Mouse (Mus musculus) lung, postnatal 4 days (tissue): Measurements from ENCODE around the gene Dpp6.

ENCODE experiments used
- DNase-seq, 2 experiments: peaks; one replicate each; pipeline ENCODE4 v3.0.0; 2021

Gene Dpp6

DNA sequence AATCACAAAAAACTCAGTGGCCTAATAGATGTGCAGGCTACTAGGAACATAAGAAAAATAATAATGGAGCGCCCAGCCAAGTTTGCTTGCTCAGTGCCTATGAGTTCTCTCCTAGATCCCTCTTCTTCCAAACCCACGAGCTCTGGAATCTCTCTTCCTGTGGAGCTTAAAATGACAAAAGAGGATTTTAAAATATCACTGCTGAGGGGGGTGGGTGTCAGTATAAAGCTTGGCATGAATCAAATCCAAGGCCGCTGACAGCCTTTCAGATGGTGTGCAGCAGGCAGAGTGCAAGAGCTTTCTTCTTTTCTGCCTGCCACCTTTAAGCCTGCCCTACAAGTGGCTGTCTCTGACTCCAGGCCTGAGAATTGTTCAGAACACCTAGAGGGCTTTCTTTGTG lies 387.7 kb downstream of the Dpp6 start:
- DNase-seq: no peak

DNA sequence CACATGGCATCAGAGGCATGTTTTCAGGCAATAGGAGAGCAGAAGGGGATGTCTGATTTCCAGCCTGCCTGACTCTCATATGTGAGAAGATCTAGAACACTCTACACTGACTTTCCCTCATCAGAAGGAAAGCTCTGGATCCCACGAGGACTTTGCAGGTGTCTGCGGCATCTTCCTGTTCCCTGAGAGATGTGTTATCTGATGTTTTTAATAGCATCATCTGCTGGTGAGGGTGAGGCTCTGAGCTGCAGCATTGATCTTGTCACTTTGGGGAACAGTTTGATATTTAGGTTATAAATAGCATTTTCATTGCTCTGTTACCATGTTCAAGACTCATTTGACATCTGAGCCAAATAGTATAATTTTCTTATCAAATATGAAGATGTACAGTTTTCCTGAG lies 388.8 kb downstream of the Dpp6 start:
- no peak for DNase-seq

DNA sequence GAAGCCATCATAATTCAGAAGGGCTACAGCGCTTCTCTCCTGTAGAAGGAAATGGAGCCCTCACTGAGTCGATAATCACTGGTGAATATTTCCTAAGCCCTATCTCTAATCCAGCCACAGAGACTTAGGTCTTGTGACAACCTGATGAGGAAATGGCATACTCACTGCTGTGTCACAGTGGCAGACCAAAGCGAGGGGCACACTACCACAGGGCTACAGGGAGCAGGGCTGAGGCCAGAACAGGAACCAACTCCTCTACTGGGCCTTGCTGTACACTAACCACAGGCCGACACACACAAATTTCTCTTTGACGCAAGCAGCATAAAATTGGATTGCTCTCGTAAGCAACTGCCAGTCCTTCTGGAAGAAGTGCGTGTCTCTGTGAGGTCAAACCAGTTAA lies 389.2 kb downstream of the Dpp6 start:
- peak in 1 of 2 experiments; percentile 12 for DNase-seq

DNA sequence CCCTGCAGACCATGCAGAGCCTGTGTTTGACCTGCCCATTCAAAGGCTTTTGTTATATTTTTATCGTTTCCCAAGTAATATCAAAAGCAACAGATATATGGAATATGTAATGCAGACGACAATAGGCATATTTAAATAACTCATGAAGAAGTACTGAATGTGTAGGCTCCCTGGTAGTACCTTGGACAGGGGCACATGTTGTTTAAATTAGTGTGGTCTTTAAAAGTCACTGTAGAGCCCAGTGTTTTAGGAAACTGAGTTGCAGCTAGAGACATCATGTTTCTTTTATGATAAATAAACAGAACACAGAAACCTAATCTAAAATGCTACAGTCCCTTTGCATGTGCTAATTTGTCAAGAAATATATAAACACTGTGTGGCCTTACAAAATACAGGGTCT lies 403.1 kb downstream of the Dpp6 start:
- no peak for DNase-seq

DNA sequence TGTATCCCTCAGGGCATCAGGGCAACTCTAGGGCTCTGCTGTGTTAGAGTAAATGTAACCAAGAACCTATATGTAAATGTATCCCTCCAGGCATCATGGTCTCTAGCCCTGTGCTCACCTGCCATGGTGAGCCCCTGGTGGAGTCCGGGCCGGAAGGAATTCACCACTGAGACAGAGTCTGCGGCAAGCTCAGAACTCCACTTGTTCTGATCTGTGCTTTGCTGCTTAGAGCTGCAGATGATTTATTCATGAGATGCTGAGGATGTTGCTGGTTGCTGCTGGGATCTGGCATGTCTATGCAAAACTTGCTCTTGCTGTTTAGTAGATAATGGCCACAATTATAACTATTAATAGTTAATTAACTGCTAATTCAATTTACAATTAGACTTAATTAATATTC lies 425.1 kb downstream of the Dpp6 start:
- no peak for DNase-seq

DNA sequence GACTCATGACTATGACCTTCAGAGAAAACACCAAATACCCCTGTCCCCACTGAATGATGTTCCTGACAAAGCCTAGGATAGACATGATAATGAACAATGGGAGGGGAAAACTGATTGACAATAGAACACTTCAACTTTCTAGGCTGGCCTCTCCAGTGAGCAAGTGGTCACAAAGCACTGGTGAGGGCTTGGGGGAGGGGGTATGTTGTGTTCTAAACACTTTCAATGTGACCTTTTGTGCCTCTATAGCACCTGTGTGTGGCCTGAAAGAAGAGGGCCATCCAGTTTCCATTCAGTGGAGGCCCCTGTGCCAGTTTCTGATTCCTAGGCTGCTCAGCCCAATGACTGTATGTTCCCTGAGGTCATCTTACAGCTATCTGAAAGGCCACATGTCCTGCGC lies 426.2 kb downstream of the Dpp6 start:
- DNase-seq: no peak

DNA sequence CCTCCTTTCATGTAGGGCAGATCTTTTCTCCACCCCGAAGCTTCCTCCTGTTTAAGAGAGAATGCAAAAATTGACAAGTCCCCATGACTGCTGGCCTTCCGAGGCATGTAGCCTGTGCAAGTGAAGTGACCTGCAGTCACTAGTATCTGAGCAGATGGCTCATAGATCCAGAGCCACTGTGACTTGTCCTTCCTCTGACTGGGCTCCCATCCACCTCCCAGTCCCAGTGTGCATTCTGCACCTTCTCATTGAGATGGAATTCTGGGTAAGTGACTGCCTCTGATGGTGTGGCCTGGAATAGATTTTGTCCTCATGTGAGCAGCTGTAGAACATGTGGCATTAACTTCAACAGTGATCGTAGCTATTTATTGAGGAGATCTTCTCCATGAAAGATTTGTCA lies 430.8 kb downstream of the Dpp6 start:
- DNase-seq: no peak

DNA sequence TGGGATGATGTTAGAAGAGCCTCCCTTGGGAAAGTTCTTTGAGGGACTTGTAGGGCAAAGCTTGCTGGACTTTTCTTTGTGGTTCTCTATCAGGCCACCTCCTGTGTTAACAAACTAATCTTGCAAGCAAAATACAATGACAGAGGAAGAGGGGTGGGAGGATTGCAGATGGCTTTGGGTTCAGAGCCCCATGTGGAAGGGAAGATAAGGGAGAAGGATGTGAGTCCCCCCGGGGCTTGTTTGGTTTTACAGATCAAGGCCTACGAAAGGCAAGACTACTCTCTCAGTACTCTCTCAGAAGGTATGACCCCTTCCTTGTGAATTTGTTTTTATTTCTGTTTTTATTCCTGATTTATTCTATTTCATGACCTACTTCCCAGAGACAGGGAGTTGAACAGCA lies 431.7 kb downstream of the Dpp6 start:
- DNase-seq: no peak

DNA sequence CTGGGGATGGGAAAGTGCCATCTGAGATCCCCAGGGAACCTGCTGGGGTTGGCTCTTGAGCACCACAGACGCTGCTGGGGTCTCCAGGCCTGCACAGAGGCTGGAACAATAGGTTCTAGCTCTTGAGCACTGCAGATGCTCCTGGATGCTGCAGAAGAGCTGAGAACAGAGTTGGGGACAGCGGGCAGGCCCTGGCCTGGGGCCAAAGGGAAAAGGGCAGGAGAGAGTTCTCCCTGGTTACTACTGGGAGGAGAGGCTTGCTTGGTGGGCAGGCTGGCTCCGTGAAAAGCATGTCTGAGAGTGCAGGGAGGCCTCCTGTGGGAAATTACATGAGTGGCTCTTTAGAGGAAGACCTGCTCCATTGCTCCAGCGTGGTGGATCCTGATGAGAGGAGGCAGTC lies 432.9 kb downstream of the Dpp6 start:
- DNase-seq: no peak

DNA sequence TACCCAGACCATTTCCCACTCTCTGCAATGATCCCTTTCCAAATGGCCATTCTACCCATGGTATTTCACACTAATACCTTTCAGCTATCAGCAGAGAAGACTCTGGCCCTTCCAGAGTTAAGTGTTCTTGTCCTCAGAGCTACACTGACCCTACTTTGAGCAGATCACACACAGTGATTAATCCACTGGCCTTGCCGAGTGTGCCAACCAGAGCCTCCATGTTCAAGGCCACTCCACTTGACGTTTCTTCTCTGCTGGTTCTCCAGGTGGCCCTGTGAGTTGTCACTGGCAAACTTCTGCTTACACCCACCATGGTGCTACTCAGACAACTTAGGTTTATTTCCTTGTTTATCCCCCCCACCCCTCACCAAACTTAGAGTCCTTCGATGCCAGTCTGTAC lies 433.9 kb downstream of the Dpp6 start:
- no peak for DNase-seq

DNA sequence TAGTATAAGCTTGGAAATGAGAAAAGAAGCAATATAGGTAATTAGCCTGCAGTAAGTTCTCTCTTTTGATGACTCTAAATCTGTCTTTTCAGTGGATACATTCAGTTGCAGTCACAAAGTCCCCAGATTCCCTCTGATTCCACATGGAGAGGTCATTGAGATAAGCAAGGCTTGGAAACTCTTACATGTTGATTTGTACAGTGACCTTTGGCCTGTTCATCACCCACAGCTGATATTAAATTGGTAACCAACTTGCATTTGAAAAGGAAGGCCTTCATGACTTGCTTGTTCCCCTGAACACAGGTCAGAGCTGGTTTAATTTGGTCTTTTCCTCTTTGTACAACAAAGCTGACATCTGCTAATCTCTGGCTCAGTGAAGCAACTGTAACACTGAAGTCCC lies 434.4 kb downstream of the Dpp6 start:
- no peak for DNase-seq

DNA sequence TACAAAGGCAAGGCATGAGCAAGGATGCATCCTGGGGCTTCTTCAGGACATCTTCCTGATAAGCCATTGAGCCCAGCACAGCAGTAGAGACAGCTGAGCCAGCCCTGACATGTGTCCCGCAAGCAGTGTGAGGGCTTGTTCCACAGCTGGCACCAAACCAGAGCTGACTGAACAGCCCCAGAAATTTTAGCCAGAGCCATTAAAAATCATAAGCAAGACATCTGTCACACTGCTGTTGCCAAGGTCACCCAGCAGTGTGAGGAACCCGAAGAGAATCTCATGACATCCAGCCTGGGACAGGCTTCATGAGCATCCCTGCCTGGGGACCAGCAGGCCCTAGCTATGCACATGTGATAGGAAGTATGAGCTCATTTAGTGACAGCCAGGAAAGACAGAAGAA lies 438.2 kb downstream of the Dpp6 start:
- no peak for DNase-seq

DNA sequence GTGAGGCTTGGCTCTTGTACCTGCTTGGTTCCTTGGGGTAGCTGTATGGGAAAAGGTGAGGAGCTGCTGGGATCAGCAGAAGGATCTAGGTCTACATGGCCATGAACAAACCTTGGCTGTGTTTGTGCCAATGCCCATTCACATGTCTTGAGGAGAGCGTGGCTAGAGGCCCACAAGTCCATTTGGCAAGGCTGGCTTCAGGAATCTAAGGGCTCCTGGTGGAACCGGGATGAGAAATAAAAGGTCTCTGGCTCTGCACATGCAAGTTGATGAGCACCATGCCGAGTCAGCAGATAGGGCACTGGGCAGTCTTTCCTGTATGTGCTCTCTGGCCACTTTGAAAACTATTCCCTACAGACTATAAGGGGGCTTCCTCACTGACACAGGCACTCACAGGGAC lies 441.6 kb downstream of the Dpp6 start:
- no peak for DNase-seq

DNA sequence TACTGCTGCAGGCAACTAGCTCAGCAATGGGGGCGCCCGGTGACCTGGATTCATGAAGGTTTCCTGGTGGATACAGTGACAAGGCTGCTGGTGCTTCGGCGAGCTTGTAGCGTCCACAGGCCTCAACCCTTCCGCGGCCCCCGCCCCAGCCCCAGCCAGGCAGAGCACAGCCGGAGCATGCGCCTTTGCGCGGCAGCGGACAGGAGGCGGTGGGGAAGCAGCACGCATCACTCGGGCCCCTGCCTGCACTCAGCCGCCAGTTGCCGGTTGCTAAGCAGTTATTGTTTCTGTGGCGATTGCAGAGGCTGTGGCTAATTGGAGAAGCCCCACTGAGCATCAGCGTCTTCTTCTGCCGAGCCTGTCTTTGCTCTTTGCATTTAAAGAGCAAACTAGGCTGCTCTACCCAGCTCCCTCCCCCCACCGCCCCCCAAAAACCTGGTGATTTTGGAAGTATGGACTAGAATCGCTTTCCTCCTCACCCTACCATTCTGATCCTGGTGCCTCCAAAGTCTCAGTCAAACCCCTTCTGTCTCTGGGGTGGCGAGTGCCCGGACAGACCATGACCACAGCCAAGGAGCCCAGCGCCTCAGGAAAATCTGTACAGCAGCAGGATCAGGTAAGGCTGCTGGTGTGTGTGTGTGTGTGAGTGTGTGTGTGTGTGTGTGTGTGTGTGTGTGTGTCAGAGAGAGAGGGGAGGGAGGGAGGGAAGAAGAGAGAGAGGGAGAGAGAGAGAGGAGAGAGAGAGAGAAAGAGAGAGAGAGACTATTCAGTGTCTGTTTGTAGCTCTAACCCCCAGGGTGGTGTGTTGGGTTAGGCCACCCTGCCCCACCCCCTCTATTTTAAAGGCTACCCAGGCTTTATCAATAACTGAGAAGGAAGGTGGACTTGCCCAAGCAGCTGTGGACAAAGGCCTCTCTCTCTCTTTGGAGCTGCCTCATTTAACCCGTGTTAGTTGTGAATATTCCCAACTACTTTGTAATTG lies 445.0 kb downstream of the Dpp6 start:
- DNase-seq: no peak

DNA sequence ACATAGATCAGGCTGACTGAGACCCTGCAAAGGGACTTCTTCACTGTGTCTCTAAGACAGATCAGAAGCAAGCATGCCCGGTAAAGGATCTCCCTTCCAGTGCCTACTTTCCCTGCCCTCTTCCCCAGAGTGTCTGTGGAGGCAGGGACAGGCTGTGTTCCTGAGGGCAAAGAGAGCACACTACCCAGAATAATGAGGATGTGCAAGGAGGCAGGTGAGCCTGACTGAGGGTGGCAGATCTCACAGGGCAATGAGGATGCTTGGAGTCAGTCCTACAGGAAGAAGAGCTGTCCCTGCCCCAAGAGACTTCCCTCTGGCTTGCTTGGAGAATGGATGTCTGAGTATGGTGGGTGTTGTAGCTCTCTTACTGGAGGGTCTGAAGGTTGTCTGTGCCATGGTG lies 445.7 kb downstream of the Dpp6 start:
- no peak for DNase-seq

DNA sequence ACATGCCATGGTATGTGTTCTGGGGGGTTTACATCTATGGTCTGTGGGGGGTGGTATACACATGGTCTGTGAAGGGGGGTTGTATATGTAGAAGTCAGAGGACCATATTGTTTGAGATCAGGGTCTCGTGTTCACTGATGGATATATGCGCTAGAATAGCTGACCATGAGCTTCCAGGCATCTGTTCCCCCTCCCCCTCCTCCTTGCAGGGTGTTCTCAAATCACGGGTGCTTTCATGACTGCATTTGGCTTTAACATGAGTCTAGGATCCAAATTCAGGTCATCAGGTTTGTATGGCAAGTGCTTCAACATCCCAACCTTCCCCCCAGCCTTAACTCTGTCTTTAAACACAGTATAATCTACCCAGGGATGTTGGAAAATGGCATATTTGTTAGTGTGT lies 448.3 kb downstream of the Dpp6 start:
- no peak for DNase-seq

DNA sequence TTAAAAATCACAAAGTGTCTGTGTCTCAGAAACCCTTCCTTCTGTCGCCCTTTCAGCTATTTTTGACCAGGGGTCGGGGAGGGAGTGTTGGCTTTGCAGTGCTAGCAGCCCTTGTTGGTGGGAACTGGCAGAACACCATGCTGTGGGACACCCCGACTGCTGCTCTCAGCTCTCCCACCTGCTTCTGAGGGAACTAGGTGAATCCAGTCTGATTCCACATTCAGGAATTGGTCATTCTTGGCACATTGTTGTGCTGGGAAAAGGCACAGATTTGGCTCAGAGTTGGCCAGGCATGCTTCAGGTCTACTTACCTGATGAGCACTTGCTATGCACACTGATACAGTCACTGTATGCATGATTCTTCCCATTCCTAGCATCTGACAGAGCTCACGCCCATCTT lies 454.3 kb downstream of the Dpp6 start:
- no peak for DNase-seq

DNA sequence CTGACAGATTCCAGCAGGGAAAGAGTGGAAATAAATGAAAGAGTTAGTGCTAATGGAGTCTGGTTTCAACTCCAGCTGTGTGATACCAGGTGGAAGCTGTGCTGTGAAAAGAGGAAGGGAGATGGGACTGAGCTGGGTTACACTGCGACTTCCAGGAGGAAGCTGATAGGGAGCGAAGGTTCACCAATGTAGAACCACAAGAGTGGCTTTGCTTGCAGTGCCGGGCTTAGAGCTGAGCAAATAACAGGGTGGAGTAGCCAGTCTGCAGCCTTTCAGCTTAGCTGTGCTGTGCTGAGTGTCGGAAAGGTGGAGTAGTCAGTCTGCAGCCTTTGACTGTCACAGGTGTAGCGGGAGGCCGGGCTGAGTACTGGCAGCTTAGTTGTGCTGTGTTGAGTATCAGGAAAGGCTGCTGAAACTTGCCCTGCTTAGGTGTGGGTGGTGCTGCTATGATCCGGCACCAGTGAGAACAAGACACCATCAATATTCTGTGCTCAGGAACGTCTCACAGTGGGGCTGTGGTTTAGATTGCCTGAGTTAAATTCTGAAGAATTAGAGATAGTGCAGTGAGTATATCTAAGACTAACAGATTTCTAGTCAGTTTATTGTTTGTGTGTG lies 457.9 kb downstream of the Dpp6 start:
- no peak for DNase-seq

DNA sequence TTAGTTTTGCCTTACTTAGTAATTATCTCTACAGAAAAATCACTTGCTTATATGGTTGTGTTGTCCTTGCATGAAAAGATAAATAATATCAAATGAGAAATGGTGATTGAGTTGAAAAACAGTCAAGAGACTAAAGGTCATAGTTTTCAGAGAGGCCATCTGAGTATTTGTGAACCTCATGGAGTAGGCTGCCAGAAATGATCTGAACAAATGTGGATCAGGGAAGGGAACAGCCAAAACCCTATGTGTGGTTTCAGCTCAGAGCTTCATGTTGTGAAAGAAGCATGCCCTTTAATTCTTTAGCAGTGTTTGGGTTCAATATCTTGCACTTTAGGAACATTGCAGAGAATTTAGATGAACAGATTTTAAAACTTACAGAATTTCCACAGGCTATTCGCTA lies 458.9 kb downstream of the Dpp6 start:
- DNase-seq: no peak

DNA sequence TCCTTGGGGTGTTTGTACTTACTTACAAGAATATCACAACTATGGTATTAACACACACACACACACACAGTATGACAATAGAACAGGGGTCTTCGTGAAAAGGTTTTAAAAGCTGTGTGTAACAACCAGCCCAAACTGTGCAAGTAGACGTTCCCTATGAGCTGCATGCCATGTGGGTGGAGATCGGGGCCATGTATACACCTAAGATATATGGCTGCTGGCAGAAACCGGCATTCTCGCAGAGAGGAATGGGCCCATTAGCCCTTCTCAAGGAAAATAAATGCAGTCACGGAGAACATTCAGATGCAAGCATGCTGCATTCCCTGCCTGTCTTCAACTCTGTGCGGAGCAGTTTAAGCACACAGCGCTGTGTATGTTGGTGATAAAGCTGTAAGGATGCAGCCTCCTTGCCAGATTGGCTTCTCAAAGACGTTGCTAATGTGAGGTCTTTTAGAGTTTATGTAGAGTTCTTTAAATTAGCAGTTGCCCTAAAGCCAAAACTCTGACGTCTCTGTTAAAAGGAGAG lies 461.2 kb downstream of the Dpp6 start:
- DNase-seq: no peak

DNA sequence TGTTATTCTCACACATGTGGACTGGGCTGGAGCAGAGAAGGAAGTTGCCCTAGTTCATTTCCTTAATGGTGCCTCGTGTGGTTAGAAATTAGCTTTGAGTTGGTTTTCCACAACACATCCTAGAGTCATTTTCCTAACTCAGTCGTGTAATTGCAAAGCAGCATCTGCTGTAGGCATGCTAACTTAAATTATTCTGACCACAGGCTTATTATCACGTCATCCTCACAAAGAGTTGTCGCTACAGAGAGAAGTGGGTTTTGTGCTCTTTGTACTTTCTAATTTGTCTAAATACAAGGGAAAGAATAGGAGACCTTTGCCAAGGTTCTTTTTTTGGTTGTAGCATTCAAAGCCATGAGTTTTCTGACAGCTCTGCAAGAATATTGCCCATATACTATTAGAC lies 469.9 kb downstream of the Dpp6 start:
- no peak for DNase-seq

DNA sequence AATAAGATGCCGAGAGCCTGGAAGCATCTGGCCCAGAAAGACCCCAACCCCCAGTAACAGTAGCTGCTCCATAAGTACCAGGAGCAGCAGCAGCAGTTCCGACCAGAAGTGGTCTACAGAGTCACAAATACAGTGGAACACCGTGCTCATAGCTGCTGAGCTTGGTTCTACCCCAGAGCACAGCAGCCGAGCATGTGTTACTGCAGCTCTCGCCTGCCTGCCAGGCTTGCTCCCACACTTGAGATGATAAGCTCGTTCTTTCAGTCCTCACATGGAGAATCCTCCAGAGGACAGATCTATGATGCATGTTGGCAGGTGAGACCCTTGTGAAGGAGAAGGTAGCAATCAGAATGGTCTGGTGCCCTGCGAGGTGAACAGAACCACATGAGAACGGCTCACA lies 474.4 kb downstream of the Dpp6 start:
- no peak for DNase-seq

DNA sequence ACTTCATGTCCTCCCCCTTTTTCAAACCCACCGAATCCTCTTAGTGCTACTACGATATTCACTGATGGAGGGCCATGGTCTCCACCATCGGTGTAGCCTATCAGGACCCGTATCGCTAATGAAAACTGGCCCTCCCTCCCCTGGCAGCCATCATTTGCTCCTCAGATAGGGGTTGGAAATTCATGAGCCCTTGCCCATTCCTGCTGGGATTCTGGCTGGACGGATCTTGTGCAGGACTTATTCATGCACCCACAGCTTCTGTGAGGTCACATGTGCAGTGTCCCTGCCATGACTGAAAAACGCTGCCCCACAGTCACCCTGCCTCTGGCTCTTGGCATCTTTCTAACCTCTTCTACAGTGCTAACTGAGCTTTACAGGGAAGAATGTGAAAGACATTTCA lies 475.2 kb downstream of the Dpp6 start:
- DNase-seq: no peak

DNA sequence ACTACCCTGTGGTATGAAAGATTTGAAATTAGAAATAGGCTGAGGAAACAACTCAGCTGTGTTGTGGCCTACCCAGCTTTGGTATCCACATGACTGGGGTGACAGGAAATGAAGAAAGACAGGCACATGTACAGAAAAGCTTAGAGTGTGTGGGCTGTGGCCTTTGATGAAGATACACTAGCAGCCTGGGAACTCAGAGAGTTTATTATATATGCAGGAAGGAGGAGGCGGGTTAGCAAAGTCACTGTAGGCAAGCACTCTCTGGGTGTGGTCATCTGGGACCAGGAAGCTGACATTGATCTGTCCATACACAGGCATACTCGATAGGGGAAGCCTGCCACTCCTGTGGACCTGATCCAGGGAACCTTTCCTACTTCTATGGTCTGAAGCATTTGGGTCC lies 487.1 kb downstream of the Dpp6 start:
- DNase-seq: no peak
